Mouse (Mus musculus) CH12.LX (cell line): ENCODE data around the gene Mgat3. TPM values are rescaled to one million over a fixed set of nuclear protein-coding genes. Genes with fewer than 3 reads are reported as not detected.

Source experiments
- DNase-seq: peaks from one replicate; pipeline ENCODE4 v3.0.0-alpha.2; 2013; ENCODE audit errors: extremely low read depth
- H3K27ac ChIP-seq: 2 replicates; pipeline ENCODE4 v1.5.1; 2012; ENCODE audit warnings: low read depth, mild to moderate bottlenecking, control low read depth, moderate library complexity; ENCODE audit not compliant: insufficient read depth
- H3K27me3 ChIP-seq: replicated peaks from 2 replicates; pipeline ENCODE3; 2012; ENCODE audit warnings: inconsistent platforms
- H3K36me3 ChIP-seq, 2 experiments: replicated peaks in 1 of 2; 2 replicates each; pipeline versions ENCODE3 to v1.6.1; 2012; ENCODE audit warnings: inconsistent platforms in 1 of 2, low read length in 1 of 2, mild to moderate bottlenecking in 1 of 2, mixed read lengths in 1 of 2, moderate library complexity in 1 of 2; ENCODE audit not compliant: control insufficient read depth in 1 of 2, insufficient read depth in 1 of 2
- H3K4me1 ChIP-seq, 2 experiments: 2 replicates each; pipeline ENCODE4 v1.6.1; 2012; ENCODE audit warnings: inconsistent platforms in 1 of 2, moderate library complexity in 1 of 2; ENCODE audit not compliant: insufficient read depth in 2 of 2, control insufficient read depth in 1 of 2
- H3K4me2 ChIP-seq: 2 replicates; pipeline ENCODE4 v1.6.1; 2012; ENCODE audit warnings: low read depth, mild to moderate bottlenecking, control low read depth; ENCODE audit not compliant: poor library complexity, insufficient read depth, severe bottlenecking
- H3K4me3 ChIP-seq, 3 experiments: fragments of 150-350 bp in 1 of 3; sonication (generic) in 1 of 3; replicated peaks in 1 of 3; 2 replicates each; pipeline versions ENCODE3 to v1.5.1; 2011 to 2012; ENCODE audit warnings: low read depth in 2 of 3, low read length in 2 of 3, mild to moderate bottlenecking in 2 of 3, moderate library complexity in 2 of 3, control low read depth in 1 of 3, improper control_type of control experiment in 1 of 3, inconsistent platforms in 1 of 3, mixed read lengths in 1 of 3; ENCODE audit not compliant: poor library complexity in 1 of 3
- H3K79me2 ChIP-seq: replicated peaks from 2 replicates; pipeline ENCODE4 v1.6.1; 2012; ENCODE audit warnings: mild to moderate bottlenecking, moderate library complexity; ENCODE audit not compliant: control insufficient read depth, poor library complexity, insufficient read depth, severe bottlenecking; ENCODE audit errors: extremely low read depth
- H3K9ac ChIP-seq: 2 replicates; pipeline ENCODE4 v1.6.1; 2012; ENCODE audit warnings: low read depth, mild to moderate bottlenecking, control low read depth, moderate library complexity; ENCODE audit not compliant: insufficient read depth
- H3K9me3 ChIP-seq: replicated peaks from 2 replicates; pipeline ENCODE3; 2012; ENCODE audit warnings: low read length, inconsistent platforms, mixed read lengths
- BHLHE40 ChIP-seq: IDR thresholded peaks from 2 replicates; pipeline ENCODE4 v1.6.1; 2011; ENCODE audit warnings: mild to moderate bottlenecking, low read depth, low read length, improper control_type of control experiment
- CTCF ChIP-seq, 2 experiments: IDR thresholded peaks in 1 of 2; conservative IDR thresholded peaks in 1 of 2; 2 replicates each; pipeline ENCODE4 v1.5.1; 2011 to 2012; ENCODE audit warnings: low read depth in 2 of 2, low read length in 2 of 2, improper control_type of control experiment in 1 of 2, inconsistent platforms in 1 of 2, mild to moderate bottlenecking in 1 of 2, moderate library complexity in 1 of 2
- E2F4 ChIP-seq: IDR thresholded peaks from 2 replicates; pipeline ENCODE4 v1.6.1; 2011; ENCODE audit warnings: low read depth, low read length, improper control_type of control experiment; ENCODE audit not compliant: insufficient replicate concordance
- ELF1 ChIP-seq: IDR thresholded peaks from 2 replicates; pipeline ENCODE4 v1.6.1; 2014; ENCODE audit warnings: low read depth, mild to moderate bottlenecking, inconsistent platforms, low read length, improper control_type of control experiment
- EP300 ChIP-seq: IDR thresholded peaks from 2 replicates; pipeline ENCODE4 v1.6.1; 2011; ENCODE audit warnings: low read length, improper control_type of control experiment
- ETS1 ChIP-seq: conservative IDR thresholded peaks from 2 replicates; pipeline ENCODE4 v1.6.1; 2012; ENCODE audit warnings: low read depth, mild to moderate bottlenecking, inconsistent platforms, low read length, improper control_type of control experiment, moderate library complexity
- JUND ChIP-seq: conservative IDR thresholded peaks from 2 replicates; pipeline ENCODE4 v1.6.1; 2011; ENCODE audit warnings: low read depth, low read length, improper control_type of control experiment
- MAFK ChIP-seq: IDR thresholded peaks from 2 replicates; pipeline ENCODE4 v1.6.1; 2011; ENCODE audit warnings: low read length, improper control_type of control experiment; ENCODE audit not compliant: insufficient replicate concordance
- MAZ ChIP-seq: IDR thresholded peaks from 2 replicates; pipeline ENCODE4 v1.6.1; 2012; ENCODE audit warnings: low read depth, mild to moderate bottlenecking, inconsistent platforms, low read length, improper control_type of control experiment, moderate library complexity
- MEF2A ChIP-seq: IDR thresholded peaks from 2 replicates; pipeline ENCODE4 v1.6.1; 2014; ENCODE audit warnings: low read depth, mild to moderate bottlenecking, inconsistent platforms, low read length, improper control_type of control experiment, borderline replicate concordance
- MXI1 ChIP-seq: IDR thresholded peaks from 2 replicates; pipeline ENCODE4 v1.6.1; 2011; ENCODE audit warnings: mild to moderate bottlenecking, low read depth, low read length, improper control_type of control experiment
- MYC ChIP-seq: IDR thresholded peaks from 2 replicates; pipeline ENCODE4 v1.6.1; 2011; ENCODE audit warnings: low read depth, mild to moderate bottlenecking, improper control_type of control experiment, low read length
- NELFE ChIP-seq: IDR thresholded peaks from 2 replicates; pipeline ENCODE4 v1.6.1; 2011; ENCODE audit warnings: low read depth, low read length, improper control_type of control experiment
- NRF1 ChIP-seq: IDR thresholded peaks from 2 replicates; pipeline ENCODE4 v1.6.1; 2014; ENCODE audit warnings: low read depth, mild to moderate bottlenecking, inconsistent platforms, low read length, improper control_type of control experiment, moderate library complexity
- PAX5 ChIP-seq: IDR thresholded peaks from 2 replicates; pipeline ENCODE4 v1.6.1; 2012; ENCODE audit warnings: low read length, inconsistent platforms, mixed read lengths
- POLR2AphosphoS2 ChIP-seq: IDR thresholded peaks from 2 replicates; pipeline ENCODE4 v1.6.1; 2011; ENCODE audit warnings: low read depth, low read length, improper control_type of control experiment
- RAD21 ChIP-seq: IDR thresholded peaks from 2 replicates; pipeline ENCODE4 v1.6.1; 2011; ENCODE audit warnings: low read depth, mild to moderate bottlenecking, low read length, improper control_type of control experiment, moderate library complexity
- RCOR1 ChIP-seq: conservative IDR thresholded peaks from 2 replicates; pipeline ENCODE4 v1.6.1; 2012; ENCODE audit warnings: low read depth, mild to moderate bottlenecking, inconsistent platforms, low read length, improper control_type of control experiment
- SMC3 ChIP-seq: IDR thresholded peaks from 2 replicates; pipeline ENCODE4 v1.6.1; 2011; ENCODE audit warnings: low read depth, low read length, improper control_type of control experiment
- TCF12 ChIP-seq: IDR thresholded peaks from 2 replicates; pipeline ENCODE4 v1.6.1; 2014; ENCODE audit warnings: low read depth, mild to moderate bottlenecking, inconsistent platforms, low read length, improper control_type of control experiment
- USF2 ChIP-seq: conservative IDR thresholded peaks from 2 replicates; pipeline ENCODE4 v1.6.1; 2011; ENCODE audit warnings: low read depth, low read length, improper control_type of control experiment
- ZC3H11A ChIP-seq: IDR thresholded peaks from 2 replicates; pipeline ENCODE4 v1.6.1; 2012; ENCODE audit warnings: low read depth, mild to moderate bottlenecking, inconsistent platforms, low read length, improper control_type of control experiment
- ZMIZ1 ChIP-seq: IDR thresholded peaks from 2 replicates; pipeline ENCODE4 v1.6.1; 2012; ENCODE audit warnings: low read depth, mild to moderate bottlenecking, inconsistent platforms, low read length, improper control_type of control experiment
- dilution Hi-C: fragments of 300-500 bp; cut with MboI; formaldehyde crosslinking; loops from 2 replicates; pipeline ENCODE4 v1.14.3; 2020; ENCODE audit warnings: low sequenced_read_pairs; ENCODE audit not compliant: extremely low pct_unique_long_range_greater_than_20kb, extremely low pct_ligation_motif_present
- in situ Hi-C: fragments of 300-500 bp; cut with MboI; formaldehyde crosslinking; loops from 3 replicates; pipeline ENCODE4 v1.14.3; 2019; ENCODE audit warnings: low sequenced_read_pairs, low pct_ligation_motif_present, low pct_unique_long_range_greater_than_20kb, mixed read lengths
- polyA plus RNA-seq: library from polyadenylated mRNA; unstranded; fragments of >175 nt; gene quantifications from 2 replicates; pipeline ENCODE4 v1.2.1, GENCODE M21; 2012; ENCODE audit warnings: low read depth; ENCODE audit not compliant: insufficient read length
- total RNA-seq, 2 experiments: library from RNA; depleted of rRNA; stranded (reverse); fragments of 300-350 nt in 1 of 2; fragments of >200 nt in 1 of 2; gene quantifications; 2 replicates each; pipeline ENCODE4 v1.2.3; 2012 to 2014

Gene Mgat3
- total and polyA plus RNA-seq, 3 experiments, result 0.09 to 0.36 (median 0.21) TPM

- no peak overlapping the region for H3K27ac ChIP-seq
- in situ Hi-C loops, result no loop called here
- DNase-seq, result peak; percentile 17
- peaks cover 0 to 36% of the 10 kb centered on the region in 2 experiments; a peak in 2 of 4 replicates for H3K4me1 ChIP-seq
- H3K4me3 ChIP-seq, result no peak overlapping the region
- no peak for TF ChIP-seq CTCF (conservative IDR thresholded peaks at IDR 0.05 in 1 of 2, IDR thresholded peaks at IDR 0.05 in 1 of 2; ENCODE audit: low read depth in 2 of 2, low read length in 2 of 2)
- TF ChIP-seq MXI1, result no peak
- peak; percentile 49; the same call in 1 of the 2 replicates for TF ChIP-seq MEF2A
- H3K4me2 ChIP-seq, result no peak overlapping the region
- no peak overlapping the region for H3K9ac ChIP-seq
- no peaks in the 10 kb centered on the region; the same call in 1 of the 2 replicates for H3K79me2 ChIP-seq
- peaks cover 3% of the 10 kb centered on the region for H3K9me3 ChIP-seq
- dilution Hi-C loops, result no loop called here
- H3K27me3 ChIP-seq, result no peaks in the 10 kb centered on the region
- H3K36me3 ChIP-seq, result peaks cover 13 to 87% of the 10 kb centered on the region in 2 experiments
These were observed 29.8 kb upstream of the Mgat3 start for GRCm38 (mm10) chr15:80143760-80144159.

DNA sequence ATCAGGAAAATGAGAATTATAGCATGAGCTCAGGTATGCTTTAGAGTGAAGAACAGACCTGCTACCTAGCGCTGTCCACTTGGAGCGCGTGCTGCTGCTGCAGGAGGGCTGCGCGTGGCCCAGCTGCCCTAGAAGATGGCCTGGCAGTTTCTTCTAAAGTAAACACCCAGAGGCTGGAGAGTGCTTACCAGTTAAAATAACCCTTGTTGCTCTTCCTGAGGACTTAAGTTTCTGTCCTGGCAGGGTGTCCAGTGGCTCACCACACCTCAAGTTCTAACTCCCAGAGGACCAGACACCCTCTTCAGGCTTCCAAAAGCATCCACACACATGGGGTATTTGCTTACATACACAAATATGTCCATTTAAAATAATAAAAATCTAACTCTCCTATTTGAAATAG lies 28.1 kb upstream of the Mgat3 start:
- Histone ChIP-seq H3K27me3 (no peaks in the 10 kb centered on the region), H3K9ac (no peak overlapping the region), H3K4me3 (no peak overlapping the region), H3K79me2 (no peaks in the 10 kb centered on the region; the same call in 1 of the 2 replicates), H3K36me3 (peaks cover 28 to 88% of the 10 kb centered on the region in 2 experiments), H3K27ac (no peak overlapping the region), H3K4me2 (no peak overlapping the region), H3K9me3 (peaks cover 3% of the 10 kb centered on the region), H3K4me1 (peaks cover 0 to 29% of the 10 kb centered on the region in 2 experiments; a peak in 2 of 4 replicates)
- dilution Hi-C loops, result no loop called here
- in situ Hi-C loops, result no loop called here
- TF ChIP-seq PAX5 (no peak), USF2 (no peak), POLR2AphosphoS2 (no peak), BHLHE40 (no peak), ETS1 (no peak), RCOR1 (no peak), TCF12 (no peak), ZC3H11A (no peak), ZMIZ1 (no peak)
- no peak for DNase-seq

GRCm38 (mm10) chr15:80146153-80146552 lies 27.4 kb upstream of the Mgat3 start:
- H3K9ac ChIP-seq, result no peak overlapping the region
- no peak overlapping the region for H3K27ac ChIP-seq
- H3K27me3 ChIP-seq, result no peaks in the 10 kb centered on the region
- dilution Hi-C loops, result no loop called here
- peaks cover 0 to 29% of the 10 kb centered on the region in 2 experiments; a peak in 2 of 4 replicates for H3K4me1 ChIP-seq
- peaks cover 26 to 88% of the 10 kb centered on the region in 2 experiments for H3K36me3 ChIP-seq
- in situ Hi-C loops, result no loop called here
- no peak overlapping the region for H3K4me2 ChIP-seq
- no peaks in the 10 kb centered on the region; the same call in 1 of the 2 replicates for H3K79me2 ChIP-seq
- no peak for TF ChIP-seq EP300
- TF ChIP-seq MAZ, result no peak
- TF ChIP-seq JUND, result no peak
- TF ChIP-seq ETS1, result no peak
- no peak for TF ChIP-seq NRF1
- no peak for TF ChIP-seq RAD21
- no peak for TF ChIP-seq MAFK
- TF ChIP-seq TCF12, result no peak
- TF ChIP-seq E2F4, result no peak
- no peak for TF ChIP-seq MEF2A
- no peak for TF ChIP-seq NELFE
- no peak for TF ChIP-seq MYC
- no peak for TF ChIP-seq PAX5
- no peak for TF ChIP-seq ELF1
- no peak for TF ChIP-seq SMC3
- no peak for DNase-seq
- no peak overlapping the region for H3K4me3 ChIP-seq
- H3K9me3 ChIP-seq, result peaks cover 3% of the 10 kb centered on the region
